Mouse (Mus musculus): ENCODE data around the gene Lpar3.

DNA sequence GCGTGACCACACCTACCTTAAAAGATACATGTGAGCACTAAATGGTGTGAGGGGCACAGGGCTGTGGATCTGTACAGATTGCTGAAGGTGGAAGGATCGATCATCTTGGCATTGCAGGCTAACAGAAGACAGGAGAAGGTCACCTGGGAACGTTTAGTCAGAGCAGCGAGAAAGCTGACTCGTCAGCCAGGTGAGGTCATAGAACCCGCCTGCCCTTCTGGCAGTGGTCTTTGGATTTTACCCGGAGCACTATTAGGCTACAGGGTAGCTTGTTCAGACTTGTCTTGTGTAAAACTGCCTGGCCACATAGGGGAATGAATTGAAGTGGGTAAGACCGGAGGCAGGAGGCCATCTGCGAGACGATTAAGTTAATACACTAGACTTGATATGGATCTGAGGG, 43.4 kb downstream of the Lpar3 start:
- no peak for TF ChIP-seq CTCF (IDR thresholded peaks at IDR 0.05; ENCODE audit: low read depth)
- no peak for TF ChIP-seq EP300 (IDR thresholded peaks at IDR 0.05; ENCODE audit: low read depth)

Data from liver, embryonic 14.5 days (tissue).